Mouse (Mus musculus) left cerebral cortex, postnatal 4 days (tissue): ENCODE results near the gene Gm6309. TPM values are rescaled to one million over a fixed set of nuclear protein-coding genes. Genes with fewer than 3 reads are reported as not detected.

ENCODE experiments used
- total RNA-seq, 2 experiments: library from RNA; stranded (reverse); gene quantifications; 2 replicates each; pipeline ENCODE4 v1.2.3; 2021

Gene Gm6309
- total RNA-seq, 2 experiments from 2014 or later: not detected

Other genes starting within 250 kb of the Gm6309 start
- not detected for gene Cyp3a25, start 161.1 kb downstream of the Gm6309 start, total RNA-seq
- not detected for gene Cyp3a59, start 91.5 kb downstream of the Gm6309 start, total RNA-seq
- gene Gm5565, start 10.2 kb downstream of the Gm6309 start, total RNA-seq: not detected
- 1 to 10 TPM in 1 of 2 experiments, not detected in 1; 1.1 TPM for gene 1700001J03Rik, start 14.6 kb upstream of the Gm6309 start, total RNA-seq
- 10 to 100 TPM; 22.8 to 24.1 TPM for gene Rnf6, start 50.8 kb upstream of the Gm6309 start, total RNA-seq
- 10 to 100 TPM; 56.0 to 57.1 TPM for gene Cdk8, start 60.5 kb upstream of the Gm6309 start, total RNA-seq
- 10 to 100 TPM; 64.9 to 66.0 TPM for gene Wasf3, start 214.3 kb upstream of the Gm6309 start, total RNA-seq